Mouse (Mus musculus): ENCODE measurements around the gene Arid2. TPM values are rescaled to one million over a fixed set of nuclear protein-coding genes. Genes with fewer than 3 reads are reported as not detected.

The Arid2 gene
- total and polyA plus RNA-seq, 3 experiments: 20.3 to 31.2 (median 25.9) TPM

- H3K9me3 ChIP-seq (replicated peaks; ENCODE audit: insufficient read depth, low read length): no peaks in the 10 kb centered on the region
- no peaks in the 10 kb centered on the region for H3K27me3 ChIP-seq (ENCODE audit: control insufficient read depth in 1 of 2, insufficient read depth in 2 of 2, low read length in 2 of 2)
- peaks cover 5% of the 10 kb centered on the region; the same call in 1 of the 2 replicates for H3K79me2 ChIP-seq (ENCODE audit: control insufficient read depth, insufficient read depth, low read length, poor library complexity)
- no peak for DNase-seq (ENCODE audit: low read depth, low spot score)
- H3K27ac ChIP-seq (ENCODE audit: control insufficient read depth, low read depth, low read length): no peak overlapping the region
- H3K4me3 ChIP-seq (ENCODE audit: control insufficient read depth in 1 of 2, insufficient read depth in 1 of 2, low read depth in 2 of 2, low read length in 2 of 2): no peak overlapping the region
- TF ChIP-seq TAL1 (IDR thresholded peaks at IDR 0.05; ENCODE audit: low read length): no peak
- no peak for TF ChIP-seq MYB (IDR thresholded peaks at IDR 0.05; ENCODE audit: low read depth, low read length)
- TF ChIP-seq KAT2A (conservative IDR thresholded peaks at IDR 0.05; ENCODE audit: low read depth, low read length): no peak
- TF ChIP-seq POLR2A (IDR thresholded peaks at IDR 0.05; ENCODE audit: control insufficient read depth in 1 of 2, insufficient read depth in 1 of 2, low read depth in 1 of 2, low read length in 2 of 2, poor library complexity in 1 of 2): no peak
- TF ChIP-seq MAZ (IDR thresholded peaks at IDR 0.05; ENCODE audit: low read depth, low read length): no peak
- no peak for TF ChIP-seq MAFK (IDR thresholded peaks at IDR 0.05; ENCODE audit: borderline replicate concordance, low read depth, low read length)
- no peak for TF ChIP-seq NELFE (IDR thresholded peaks at IDR 0.05; ENCODE audit: low read depth, low read length)
- TF ChIP-seq SIN3A (IDR thresholded peaks at IDR 0.05; ENCODE audit: low read length): no peak
- TF ChIP-seq E2F4 (IDR thresholded peaks at IDR 0.05; ENCODE audit: borderline replicate concordance, low read depth, low read length): no peak
- TF ChIP-seq BHLHE40 (IDR thresholded peaks at IDR 0.05; ENCODE audit: borderline replicate concordance, low read depth, low read length): no peak
- TF ChIP-seq HCFC1 (IDR thresholded peaks at IDR 0.05; ENCODE audit: low read depth, low read length): no peak
- TF ChIP-seq SMC3 (IDR thresholded peaks at IDR 0.05; ENCODE audit: low read depth, low read length): no peak
- TF ChIP-seq ZKSCAN1 (IDR thresholded peaks at IDR 0.05; ENCODE audit: low read depth, low read length): no peak
- no peak overlapping the region for H3K9ac ChIP-seq (ENCODE audit: control insufficient read depth, low read depth, low read length, poor library complexity, severe bottlenecking)
- peaks cover 22 to 32% of the 10 kb centered on the region in 2 experiments for H3K4me1 ChIP-seq (ENCODE audit: control insufficient read depth in 1 of 2, insufficient read depth in 2 of 2, low read length in 2 of 2)
- H3K36me3 ChIP-seq (ENCODE audit: control insufficient read depth in 1 of 2, insufficient read depth in 2 of 2, low read length in 2 of 2): peaks cover 0 to 32% of the 10 kb centered on the region in 2 experiments; a peak in 2 of 4 replicates
Observed at GRCm38 (mm10) chr15:96342097-96342496, 54.8 kb downstream of the Arid2 start.

DNA sequence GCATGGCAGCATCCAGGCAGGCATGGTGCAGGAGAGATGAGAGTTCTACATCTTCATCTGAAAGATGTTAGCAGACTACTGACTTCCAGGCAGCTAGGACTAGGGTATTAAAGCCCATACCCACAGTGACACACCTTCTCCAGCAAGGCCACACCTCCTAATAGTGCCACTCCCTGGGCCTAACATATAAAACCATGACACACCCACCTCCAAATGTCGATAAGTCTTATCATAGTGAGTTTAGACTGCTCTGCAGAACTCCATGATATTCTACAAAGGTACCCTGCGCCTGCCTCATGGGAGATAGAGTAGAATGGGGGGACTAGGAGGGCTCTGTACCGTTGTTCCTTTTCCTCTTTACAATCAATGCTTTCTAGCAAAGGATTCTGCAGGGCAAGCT is 55.6 kb downstream of the Arid2 start:
- peaks cover 0 to 32% of the 10 kb centered on the region in 2 experiments; a peak in 2 of 4 replicates for H3K36me3 ChIP-seq (ENCODE audit: control insufficient read depth in 1 of 2, insufficient read depth in 2 of 2, low read length in 2 of 2)
- H3K27me3 ChIP-seq (ENCODE audit: control insufficient read depth in 1 of 2, insufficient read depth in 2 of 2, low read length in 2 of 2): no peaks in the 10 kb centered on the region
- DNase-seq (ENCODE audit: low read depth, low spot score): peak; percentile 74
- H3K79me2 ChIP-seq (ENCODE audit: control insufficient read depth, insufficient read depth, low read length, poor library complexity): peaks cover 5% of the 10 kb centered on the region; the same call in 1 of the 2 replicates
- H3K27ac ChIP-seq (ENCODE audit: control insufficient read depth, low read depth, low read length): peak overlapping the region; percentile 42
- no peak overlapping the region for H3K4me3 ChIP-seq (ENCODE audit: control insufficient read depth in 1 of 2, insufficient read depth in 1 of 2, low read depth in 2 of 2, low read length in 2 of 2)
- no peaks in the 10 kb centered on the region for H3K9me3 ChIP-seq (replicated peaks; ENCODE audit: insufficient read depth, low read length)
- TF ChIP-seq MXI1 (IDR thresholded peaks at IDR 0.05; ENCODE audit: low read depth, low read length): peak; percentile 46; the same call in 1 of the 2 replicates
- TF ChIP-seq MEF2A (IDR thresholded peaks at IDR 0.05; ENCODE audit: extremely low read depth, insufficient replicate concordance, low read depth, low read length, poor library complexity, severe bottlenecking): no peak
- TF ChIP-seq MYC (IDR thresholded peaks at IDR 0.05; ENCODE audit: low read depth, low read length): peak; percentile 60; the same call in 1 of the 2 replicates
- TF ChIP-seq NRF1 (IDR thresholded peaks at IDR 0.05; ENCODE audit: insufficient read depth, low read depth, low read length, poor library complexity, severe bottlenecking): peak; percentile 34; the same call in 1 of the 2 replicates
- TF ChIP-seq NELFE (IDR thresholded peaks at IDR 0.05; ENCODE audit: low read depth, low read length): no peak
- TF ChIP-seq MAZ (IDR thresholded peaks at IDR 0.05; ENCODE audit: low read depth, low read length): 0 out of 2 replicates have a peak, but pooled peaks have one; percentile 47
- TF ChIP-seq USF1 (IDR thresholded peaks at IDR 0.05; ENCODE audit: low read depth, low read length): no peak
- peak; percentile 84 for TF ChIP-seq GATA1 (IDR thresholded peaks at IDR 0.05; ENCODE audit: low read depth, low read length)
- TF ChIP-seq SMC3 (IDR thresholded peaks at IDR 0.05; ENCODE audit: low read depth, low read length): no peak
- peak; percentile 48 to 80; a peak in 3 of 4 replicates for TF ChIP-seq EP300 (IDR thresholded peaks at IDR 0.05; ENCODE audit: low read depth in 1 of 2, low read length in 2 of 2)
- peak; percentile 38 for TF ChIP-seq RCOR1 (IDR thresholded peaks at IDR 0.05; ENCODE audit: low read depth, low read length)
- peak; percentile 69; the same call in 1 of the 2 replicates for TF ChIP-seq ETS1 (IDR thresholded peaks at IDR 0.05; ENCODE audit: low read depth, low read length)
- TF ChIP-seq UBTF (IDR thresholded peaks at IDR 0.05; ENCODE audit: borderline replicate concordance, insufficient read depth, low read depth, low read length): no peak
- peak; percentile 71 for TF ChIP-seq SIN3A (IDR thresholded peaks at IDR 0.05; ENCODE audit: low read length)
- no peak for TF ChIP-seq MYB (IDR thresholded peaks at IDR 0.05; ENCODE audit: low read depth, low read length)
- TF ChIP-seq BHLHE40 (IDR thresholded peaks at IDR 0.05; ENCODE audit: borderline replicate concordance, low read depth, low read length): peak; percentile 61
- peak; percentile 13; the same call in 1 of the 2 replicates for TF ChIP-seq TAL1 (IDR thresholded peaks at IDR 0.05; ENCODE audit: low read length)
- peak; percentile 67 for TF ChIP-seq TCF12 (IDR thresholded peaks at IDR 0.05; ENCODE audit: low read depth, low read length)
- peaks cover 22 to 32% of the 10 kb centered on the region in 2 experiments for H3K4me1 ChIP-seq (ENCODE audit: control insufficient read depth in 1 of 2, insufficient read depth in 2 of 2, low read length in 2 of 2)
- no peak overlapping the region for H3K9ac ChIP-seq (ENCODE audit: control insufficient read depth, low read depth, low read length, poor library complexity, severe bottlenecking)

Data from MEL (cell line).